Mouse (Mus musculus): Measurements from ENCODE around the gene Gm5475. TPM values are rescaled to one million over a fixed set of nuclear protein-coding genes. Genes with fewer than 3 reads are reported as not detected.

Gene Gm5475
- polyA plus RNA-seq, 1 experiment from 2014 or later = 0.14 TPM

DNA sequence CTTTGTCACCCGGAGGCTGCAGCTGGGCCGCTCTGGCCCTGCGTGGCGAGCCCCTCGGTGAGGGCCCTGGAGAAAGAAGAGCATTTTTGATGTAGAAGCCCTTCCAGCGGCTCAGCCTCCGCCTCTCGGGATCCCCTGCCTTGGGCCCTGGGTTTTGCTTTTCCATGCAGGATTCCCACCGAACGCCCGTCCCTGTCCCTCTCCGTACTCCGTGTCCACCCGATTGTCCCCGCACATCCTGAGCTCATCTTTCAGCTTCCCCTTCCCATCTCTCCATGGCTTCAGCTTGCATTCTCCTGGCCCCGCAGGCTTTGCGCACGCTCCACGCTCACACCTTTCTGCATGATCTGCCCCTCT, 47.2 kb downstream of the Gm5475 start:
- Histone ChIP-seq H3K9me3 (replicated peaks; ENCODE audit: control insufficient read depth, low read length) (no peaks in the 10 kb centered on the region), H3K4me1 (ENCODE audit: control insufficient read depth, insufficient read depth, low read length) (peaks cover 2% of the 10 kb centered on the region; the same call in 1 of the 2 replicates), H3K9ac (replicated peaks; ENCODE audit: low read length) (peak overlapping the region; percentile 86), H3K4me2 (ENCODE audit: low read depth, low read length) (peak overlapping the region; percentile 58), H3K27ac (replicated peaks; ENCODE audit: low read depth, low read length) (peak overlapping the region; percentile 47; the same call in 1 of the 2 replicates), H3K4me3 (ENCODE audit: low read depth, low read length) (peak overlapping the region; percentile 85), H3K36me3 (replicated peaks; ENCODE audit: control insufficient read depth, insufficient read depth, low read depth, low read length) (no peaks in the 10 kb centered on the region), H3K27me3 (ENCODE audit: control insufficient read depth, insufficient read depth, low read length) (no peaks in the 10 kb centered on the region)
- no peak for DNase-seq (ENCODE audit: low spot score)
- no peak; the same call in 1 of the 2 replicates for ATAC-seq (replicated peaks; ENCODE audit: insufficient number of reproducible peaks, low FRiP score, low TSS enrichment, low read depth)
- WGBS = under 1% methylated on average over 19 of the region's 19 CpGs

DNA sequence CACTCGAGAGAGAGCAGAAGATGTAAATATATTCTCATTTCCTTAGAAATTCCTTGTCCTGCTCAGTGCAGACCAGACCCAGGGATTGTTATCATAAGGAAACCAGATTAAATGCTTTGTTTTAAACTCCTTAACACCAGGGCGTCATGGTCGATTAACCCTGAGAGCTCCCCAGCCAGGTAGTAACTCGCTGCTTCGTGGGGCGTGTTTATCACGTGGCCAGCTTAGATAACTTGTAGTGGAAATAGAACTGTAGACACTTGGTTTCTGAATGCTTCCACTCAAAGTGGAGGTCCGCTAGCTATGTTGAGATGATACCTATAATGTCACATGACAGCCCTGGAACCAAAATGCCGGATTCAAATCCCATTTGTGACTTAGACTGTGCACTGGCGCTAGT, 48.1 kb downstream of the Gm5475 start:
- H3K4me3 ChIP-seq (ENCODE audit: low read depth, low read length) = peak overlapping the region; percentile 85
- DNase-seq (ENCODE audit: low spot score) (no peak), ATAC-seq (replicated peaks; ENCODE audit: insufficient number of reproducible peaks, low FRiP score, low TSS enrichment, low read depth) (no peak)
- no peaks in the 10 kb centered on the region for H3K9me3 ChIP-seq (replicated peaks; ENCODE audit: control insufficient read depth, low read length)
- no peaks in the 10 kb centered on the region for H3K27me3 ChIP-seq (ENCODE audit: control insufficient read depth, insufficient read depth, low read length)
- no peak overlapping the region for H3K27ac ChIP-seq (replicated peaks; ENCODE audit: low read depth, low read length)
- H3K36me3 ChIP-seq (replicated peaks; ENCODE audit: control insufficient read depth, insufficient read depth, low read depth, low read length) = no peaks in the 10 kb centered on the region
- no peak overlapping the region for H3K9ac ChIP-seq (replicated peaks; ENCODE audit: low read length)
- peak overlapping the region; percentile 58 for H3K4me2 ChIP-seq (ENCODE audit: low read depth, low read length)
- WGBS = 64% methylated on average over 10 of the region's 10 CpGs
- H3K4me1 ChIP-seq (ENCODE audit: control insufficient read depth, insufficient read depth, low read length) = peaks cover 2% of the 10 kb centered on the region; the same call in 1 of the 2 replicates

DNA sequence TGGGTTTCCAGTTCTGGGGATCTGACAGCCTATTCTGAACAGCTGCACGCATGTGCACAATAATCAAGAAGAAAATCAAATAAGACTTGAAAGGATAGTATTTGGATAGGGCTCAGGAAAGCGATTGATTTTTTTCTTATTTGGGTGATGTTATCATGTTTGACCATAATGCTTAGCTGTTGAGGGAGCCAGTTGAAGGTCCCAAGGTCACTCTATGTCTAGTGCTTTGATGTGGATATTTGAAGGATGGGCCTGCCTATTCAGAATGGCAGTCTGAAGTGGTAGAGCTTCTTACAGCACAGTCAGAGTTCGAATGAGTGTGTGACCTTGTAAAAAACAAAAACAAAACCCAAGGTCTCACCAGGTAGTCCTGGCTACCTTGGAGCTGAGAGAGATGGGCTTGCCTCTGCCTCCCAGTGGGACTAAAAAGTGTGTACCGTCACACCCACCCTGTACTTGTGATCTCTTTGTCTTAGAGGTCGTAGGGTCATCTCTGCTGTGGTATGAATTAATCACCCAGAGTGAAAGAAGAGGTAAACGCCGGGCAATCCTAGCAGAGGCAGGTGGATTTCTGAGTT, 52.1 kb downstream of the Gm5475 start:
- no peak overlapping the region for H3K9ac ChIP-seq (replicated peaks; ENCODE audit: low read length)
- no peaks in the 10 kb centered on the region for H3K27me3 ChIP-seq (ENCODE audit: control insufficient read depth, insufficient read depth, low read length)
- DNase-seq (ENCODE audit: low spot score) (no peak), ATAC-seq (replicated peaks; ENCODE audit: insufficient number of reproducible peaks, low FRiP score, low TSS enrichment, low read depth) (no peak)
- H3K36me3 ChIP-seq (replicated peaks; ENCODE audit: control insufficient read depth, insufficient read depth, low read depth, low read length) = no peaks in the 10 kb centered on the region
- no peak overlapping the region for H3K4me2 ChIP-seq (ENCODE audit: low read depth, low read length)
- no peak overlapping the region for H3K27ac ChIP-seq (replicated peaks; ENCODE audit: low read depth, low read length)
- H3K4me3 ChIP-seq (ENCODE audit: low read depth, low read length) = no peak overlapping the region
- WGBS = 86% methylated on average over 7 of the region's 7 CpGs
- no peaks in the 10 kb centered on the region for H3K9me3 ChIP-seq (replicated peaks; ENCODE audit: control insufficient read depth, low read length)
- no peaks in the 10 kb centered on the region; the same call in 1 of the 2 replicates for H3K4me1 ChIP-seq (ENCODE audit: control insufficient read depth, insufficient read depth, low read length)

Other genes starting within 250 kb of the Gm5475 start
- 36.3 and 37.0 TPM in 2 replicates for gene Atf1, start 194.3 kb upstream of the Gm5475 start, polyA plus RNA-seq (2014; fragmentation: Nextera tagmentation; extraction: Ambion mirVana)
- not detected in 2 replicates for gene Tmprss12, start 141.3 kb upstream of the Gm5475 start, polyA plus RNA-seq (2014; fragmentation: Nextera tagmentation; extraction: Ambion mirVana)
- 4.8 and 4.9 TPM in 2 replicates for gene Mettl7a1, start 118.0 kb upstream of the Gm5475 start, polyA plus RNA-seq (2014; fragmentation: Nextera tagmentation; extraction: Ambion mirVana)
- gene Mettl7a3, start 87.2 kb upstream of the Gm5475 start, polyA plus RNA-seq (2014; fragmentation: Nextera tagmentation; extraction: Ambion mirVana) = 0.17 TPM in 2 replicates
- 0.15 TPM in 1 of 2 replicates, not detected in the other for gene Methig1, start 69.0 kb upstream of the Gm5475 start, polyA plus RNA-seq (2014; fragmentation: Nextera tagmentation; extraction: Ambion mirVana)
- gene Mettl7a2, start 68.9 kb upstream of the Gm5475 start, polyA plus RNA-seq (2014; fragmentation: Nextera tagmentation; extraction: Ambion mirVana) = not detected in 2 replicates
- not detected in 2 replicates for gene Higd1c, start 57.6 kb upstream of the Gm5475 start, polyA plus RNA-seq (2014; fragmentation: Nextera tagmentation; extraction: Ambion mirVana)
- gene Slc11a2, start 2.9 kb downstream of the Gm5475 start, polyA plus RNA-seq (2014; fragmentation: Nextera tagmentation; extraction: Ambion mirVana) = 18.3 and 18.8 TPM in 2 replicates
- 37.2 and 40.1 TPM in 2 replicates for gene Letmd1, start 46.9 kb downstream of the Gm5475 start, polyA plus RNA-seq (2014; fragmentation: Nextera tagmentation; extraction: Ambion mirVana)
- 23.0 and 24.8 TPM in 2 replicates for gene Csrnp2, start 73.3 kb downstream of the Gm5475 start, polyA plus RNA-seq (2014; fragmentation: Nextera tagmentation; extraction: Ambion mirVana)
- 25.3 and 27.2 TPM in 2 replicates for gene Tfcp2, start 129.9 kb downstream of the Gm5475 start, polyA plus RNA-seq (2014; fragmentation: Nextera tagmentation; extraction: Ambion mirVana)
- gene Pou6f1, start 177.8 kb downstream of the Gm5475 start, polyA plus RNA-seq (2014; fragmentation: Nextera tagmentation; extraction: Ambion mirVana) = 5.9 TPM in 2 replicates
- gene Dazap2, start 193.2 kb downstream of the Gm5475 start, polyA plus RNA-seq (2014; fragmentation: Nextera tagmentation; extraction: Ambion mirVana) = 210 and 213 TPM in 2 replicates
- 4.0 and 5.4 TPM in 2 replicates for gene Smagp, start 214.8 kb downstream of the Gm5475 start, polyA plus RNA-seq (2014; fragmentation: Nextera tagmentation; extraction: Ambion mirVana)
- 2.1 and 3.7 TPM in 2 replicates for gene Bin2, start 247.4 kb downstream of the Gm5475 start, polyA plus RNA-seq (2014; fragmentation: Nextera tagmentation; extraction: Ambion mirVana)